Mouse (Mus musculus) stomach, postnatal 0 days (tissue): Measurements from ENCODE around the gene Pbx4. TPM values are rescaled to one million over a fixed set of nuclear protein-coding genes. Genes with fewer than 3 reads are reported as not detected.

Experiments
- ATAC-seq: fragments of 200-750 bp; cut with Nextera tagmentation; 2 replicates; pipeline ENCODE4 v1.8.0; 2017; ENCODE audit not compliant: low FRiP score, low TSS enrichment
- DNase-seq: peaks from one replicate; pipeline ENCODE4 v3.0.0-alpha.2; 2016; ENCODE audit warnings: low spot score
- H3K27ac ChIP-seq: fragments of 300-500 bp; sonication (generic); replicated peaks from 2 replicates; pipeline ENCODE4 v1.5.1; 2014; ENCODE audit warnings: mild to moderate bottlenecking, control low read depth
- H3K27me3 ChIP-seq: fragments of 300-500 bp; sonication (generic); 2 replicates; pipeline ENCODE4 v1.6.1; 2014; ENCODE audit warnings: low read length; ENCODE audit not compliant: control insufficient read depth, insufficient read depth
- H3K36me3 ChIP-seq: fragments of 300-500 bp; sonication (generic); 2 replicates; pipeline ENCODE4 v1.6.1; 2014; ENCODE audit warnings: low read length, mixed read lengths; ENCODE audit not compliant: control insufficient read depth, insufficient read depth
- H3K4me1 ChIP-seq: fragments of 300-500 bp; sonication (generic); replicated peaks from 2 replicates; pipeline ENCODE4 v1.6.1; 2014; ENCODE audit warnings: antibody characterized with exemption; ENCODE audit not compliant: control insufficient read depth, insufficient read depth
- H3K4me2 ChIP-seq: fragments of 300-500 bp; sonication (generic); replicated peaks from 2 replicates; pipeline ENCODE4 v1.6.1; 2014; ENCODE audit warnings: low read depth, mild to moderate bottlenecking, control low read depth, moderate library complexity
- H3K4me3 ChIP-seq: fragments of 300-500 bp; sonication (generic); 2 replicates; pipeline ENCODE4 v1.5.1; 2014; ENCODE audit warnings: low read depth, low read length, control low read depth
- H3K9ac ChIP-seq: fragments of 300-500 bp; sonication (generic); 2 replicates; pipeline ENCODE4 v1.6.1; 2014; ENCODE audit warnings: mild to moderate bottlenecking, low read length, control low read depth, mixed read lengths
- H3K9me3 ChIP-seq: fragments of 300-500 bp; sonication (generic); 2 replicates; pipeline ENCODE4 v1.6.1; 2016; ENCODE audit warnings: low read length; ENCODE audit not compliant: control insufficient read depth
- CTCF ChIP-seq: IDR thresholded peaks from 2 replicates; pipeline ENCODE4 v1.5.1; 2016; ENCODE audit warnings: antibody characterized with exemption, low read depth, mild to moderate bottlenecking, moderate library complexity
- EP300 ChIP-seq: optimal IDR thresholded peaks from 2 replicates; pipeline ENCODE3; 2016; ENCODE audit warnings: antibody characterized with exemption
- WGBS: fragments of 180-500 bp; shearing (Covaris S2); extraction: QIAGEN DNeasy Blood & Tissue Kit; methylation state at CpG from one replicate; pipeline ENCODE4 v1.1.7; 2014; 5-methylcytosine and 5-hydroxymethylcytosine counted together
- polyA plus RNA-seq: library from polyadenylated mRNA; unstranded; fragments of >200 nt; fragmentation: Nextera tagmentation; extraction: Ambion mirVana; gene quantifications from 2 replicates; pipeline ENCODE4 v1.2.1, GENCODE M21; 2015

The Pbx4 gene
- polyA plus RNA-seq, 1 experiment from 2014 or later = 5.1 TPM

GRCm38 (mm10) chr8:69860807-69861206 is 28.5 kb downstream of the Pbx4 start:
- H3K4me2 ChIP-seq = no peak overlapping the region
- H3K36me3 ChIP-seq = no peaks in the 10 kb centered on the region
- no peak overlapping the region for H3K27ac ChIP-seq
- DNase-seq (no peak), ATAC-seq (no peak)
- WGBS = 60% methylated on average over 4 of the region's 4 CpGs
- TF ChIP-seq EP300 = no peak
- TF ChIP-seq CTCF = peak; percentile 49
- H3K4me1 ChIP-seq = no peaks in the 10 kb centered on the region
- no peak overlapping the region for H3K4me3 ChIP-seq
- no peak overlapping the region for H3K9ac ChIP-seq
- H3K27me3 ChIP-seq = no peaks in the 10 kb centered on the region
- H3K9me3 ChIP-seq = no peaks in the 10 kb centered on the region

DNA sequence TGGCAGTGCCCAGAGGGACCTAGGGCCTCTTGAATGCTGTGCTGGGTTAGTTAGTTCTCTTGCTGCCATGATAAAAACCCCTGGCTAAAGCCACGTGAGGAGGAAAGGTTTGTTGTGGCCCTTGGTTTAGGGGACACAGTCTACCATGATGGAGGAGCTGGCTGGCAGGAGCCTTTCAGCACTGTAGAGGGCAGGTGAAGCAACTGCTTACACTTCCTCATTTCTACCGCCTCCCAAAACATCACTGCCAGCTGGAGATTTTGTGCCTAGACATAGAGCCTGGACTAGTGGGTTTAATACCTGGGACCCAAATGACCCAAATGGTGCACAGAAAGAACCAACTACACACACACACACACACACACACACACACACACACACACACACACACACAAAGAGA is 29.0 kb downstream of the Pbx4 start:
- ATAC-seq = no peak
- Histone ChIP-seq H3K36me3 (no peaks in the 10 kb centered on the region), H3K9me3 (no peaks in the 10 kb centered on the region), H3K27me3 (no peaks in the 10 kb centered on the region), H3K9ac (no peak overlapping the region), H3K4me3 (no peak overlapping the region), H3K4me1 (no peaks in the 10 kb centered on the region), H3K4me2 (no peak overlapping the region), H3K27ac (no peak overlapping the region)
- TF ChIP-seq EP300 (no peak), CTCF (no peak)
- no peak for DNase-seq
- WGBS = 54% methylated on average over 2 of the region's 2 CpGs

GRCm38 (mm10) chr8:69863387-69864020 is 31.2 kb downstream of the Pbx4 start:
- WGBS = 69% methylated on average over 5 of the region's 5 CpGs
- TF ChIP-seq CTCF (no peak), EP300 (no peak)
- H3K4me2 ChIP-seq = no peak overlapping the region
- H3K4me1 ChIP-seq = no peaks in the 10 kb centered on the region
- H3K9me3 ChIP-seq = no peaks in the 10 kb centered on the region
- ATAC-seq = peak; percentile 68
- H3K36me3 ChIP-seq = no peaks in the 10 kb centered on the region
- H3K27ac ChIP-seq = no peak overlapping the region
- H3K27me3 ChIP-seq = no peaks in the 10 kb centered on the region
- H3K9ac ChIP-seq = no peak overlapping the region
- DNase-seq = no peak
- H3K4me3 ChIP-seq = no peak overlapping the region

- TF ChIP-seq EP300 = no peak
- no peak for TF ChIP-seq CTCF
- no peak overlapping the region for H3K4me3 ChIP-seq
- H3K4me2 ChIP-seq = no peak overlapping the region
- ATAC-seq = no peak
- WGBS = 52% methylated on average over 5 of the region's 5 CpGs
- no peak overlapping the region for H3K9ac ChIP-seq
- DNase-seq = no peak
- no peaks in the 10 kb centered on the region for H3K9me3 ChIP-seq
- no peaks in the 10 kb centered on the region for H3K36me3 ChIP-seq
- H3K27ac ChIP-seq = no peak overlapping the region
- no peaks in the 10 kb centered on the region for H3K27me3 ChIP-seq
- H3K4me1 ChIP-seq = no peaks in the 10 kb centered on the region
Observed at GRCm38 (mm10) chr8:69864180-69864579, 31.9 kb downstream of the Pbx4 start.

DNA sequence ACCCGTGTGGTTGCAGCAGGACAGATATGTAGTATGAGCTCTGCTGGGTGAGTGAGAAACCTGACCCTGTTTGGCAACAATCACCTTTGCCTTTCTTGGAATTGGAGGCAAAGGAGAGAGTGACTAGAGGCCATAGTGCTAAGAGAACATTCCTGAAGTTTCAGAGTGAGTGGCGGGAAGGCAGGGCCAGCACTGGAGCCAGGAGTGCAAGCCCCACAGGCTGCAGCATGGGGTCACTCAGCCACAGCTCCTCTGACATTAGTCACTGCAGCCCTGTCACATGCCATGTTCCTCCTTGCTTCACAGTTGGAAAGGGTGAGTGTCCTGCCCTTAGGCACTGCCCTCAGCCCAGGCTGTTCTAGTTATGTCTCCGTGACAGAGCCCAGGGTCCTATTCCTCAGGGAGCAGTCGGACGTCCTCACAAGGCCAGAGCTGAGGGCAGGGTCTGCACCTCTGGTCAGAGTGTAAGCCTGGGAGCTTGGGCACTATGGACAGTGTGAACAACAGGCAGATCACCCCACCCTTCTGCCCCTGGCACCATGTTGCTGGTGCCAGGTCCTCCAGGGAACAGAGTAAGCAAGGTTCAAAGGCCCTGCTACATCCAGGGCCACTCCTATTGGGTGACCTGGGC is 35.5 kb downstream of the Pbx4 start:
- DNase-seq = no peak
- WGBS = 71% methylated on average over 5 of the region's 5 CpGs
- no peaks in the 10 kb centered on the region for H3K4me1 ChIP-seq

GRCm38 (mm10) chr8:69870003-69870765 is 37.9 kb downstream of the Pbx4 start:
- WGBS = 76% methylated on average over 11 of the region's 11 CpGs
- no peaks in the 10 kb centered on the region for H3K4me1 ChIP-seq
- H3K9me3 ChIP-seq = no peaks in the 10 kb centered on the region
- H3K9ac ChIP-seq = no peak overlapping the region
- H3K27me3 ChIP-seq = no peaks in the 10 kb centered on the region
- DNase-seq (no peak), ATAC-seq (no peak)
- no peak overlapping the region for H3K27ac ChIP-seq
- no peak overlapping the region for H3K4me3 ChIP-seq
- TF ChIP-seq CTCF = no peak
- no peak for TF ChIP-seq EP300
- H3K4me2 ChIP-seq = no peak overlapping the region
- H3K36me3 ChIP-seq = no peaks in the 10 kb centered on the region

More for the DNA sequence above, 35.5 kb downstream of the Pbx4 start:
- no peaks in the 10 kb centered on the region for H3K9me3 ChIP-seq
- H3K27ac ChIP-seq = no peak overlapping the region
- no peak overlapping the region for H3K4me3 ChIP-seq
- TF ChIP-seq CTCF (no peak), EP300 (no peak)
- H3K27me3 ChIP-seq = no peaks in the 10 kb centered on the region
- H3K4me2 ChIP-seq = no peak overlapping the region
- H3K36me3 ChIP-seq = no peaks in the 10 kb centered on the region
- ATAC-seq = peak; percentile 67
- H3K9ac ChIP-seq = no peak overlapping the region
